Mouse (Mus musculus) small intestine, adult 2 months (tissue): ENCODE measurements around the gene Dnaja4.

Source experiments
- CTCF ChIP-seq: fragments of 200-500 bp; IDR thresholded peaks from 2 replicates; pipeline ENCODE4 v1.5.1; 2012; ENCODE audit warnings: low read depth, mild to moderate bottlenecking, control low read depth, inconsistent platforms, low read length, moderate library complexity, mixed read lengths; ENCODE audit not compliant: insufficient replicate concordance, insufficient read length; ENCODE audit errors: extremely low read depth
- POLR2A ChIP-seq: fragments of 200-500 bp; IDR thresholded peaks from 2 replicates; pipeline ENCODE4 v1.6.1; 2012; ENCODE audit warnings: low read depth, mild to moderate bottlenecking, control low read depth, inconsistent platforms, low read length, moderate library complexity

DNA sequence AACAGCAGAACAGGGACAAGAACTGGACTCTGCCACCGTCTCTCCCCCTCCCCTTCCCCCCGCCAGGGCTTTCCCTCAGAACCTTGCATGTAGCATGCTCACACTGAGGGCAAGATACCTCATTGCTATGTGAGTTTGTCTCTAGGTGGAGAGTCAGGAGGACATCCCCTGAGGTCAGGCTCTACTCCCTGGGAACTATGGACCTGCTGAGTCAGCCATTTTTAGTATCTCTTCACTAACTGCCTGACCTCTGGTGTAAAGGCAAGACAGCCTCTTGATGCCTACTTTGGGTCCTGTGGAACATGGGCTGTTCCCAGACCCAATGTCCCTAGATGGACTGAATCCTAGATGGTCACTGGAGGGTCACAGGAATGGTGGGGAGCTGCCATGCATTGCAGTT, 53.0 kb downstream of the Dnaja4 start:
- no peak for TF ChIP-seq CTCF
- no peak for TF ChIP-seq POLR2A
